Mouse (Mus musculus) urinary bladder, adult 2 months (tissue): ENCODE measurements around the gene Ssbp3. TPM values are rescaled to one million over a fixed set of nuclear protein-coding genes. Genes with fewer than 3 reads are reported as not detected.
A peak's percentile ranks its signal among the peaks of the same experiment; 100 is the strongest.

Source experiments
- DNase-seq: peaks from one replicate; pipeline ENCODE4 v3.0.0; 2022; ENCODE audit warnings: low spot score
- polyA plus RNA-seq: library from polyadenylated mRNA; depleted of rRNA; stranded (reverse); fragments of >200 nt; gene quantifications from 2 replicates; pipeline ENCODE4 v1.2.3, GENCODE M21; 2012

Gene Ssbp3
- polyA plus RNA-seq, 1 experiment: 59.0 TPM

DNA sequence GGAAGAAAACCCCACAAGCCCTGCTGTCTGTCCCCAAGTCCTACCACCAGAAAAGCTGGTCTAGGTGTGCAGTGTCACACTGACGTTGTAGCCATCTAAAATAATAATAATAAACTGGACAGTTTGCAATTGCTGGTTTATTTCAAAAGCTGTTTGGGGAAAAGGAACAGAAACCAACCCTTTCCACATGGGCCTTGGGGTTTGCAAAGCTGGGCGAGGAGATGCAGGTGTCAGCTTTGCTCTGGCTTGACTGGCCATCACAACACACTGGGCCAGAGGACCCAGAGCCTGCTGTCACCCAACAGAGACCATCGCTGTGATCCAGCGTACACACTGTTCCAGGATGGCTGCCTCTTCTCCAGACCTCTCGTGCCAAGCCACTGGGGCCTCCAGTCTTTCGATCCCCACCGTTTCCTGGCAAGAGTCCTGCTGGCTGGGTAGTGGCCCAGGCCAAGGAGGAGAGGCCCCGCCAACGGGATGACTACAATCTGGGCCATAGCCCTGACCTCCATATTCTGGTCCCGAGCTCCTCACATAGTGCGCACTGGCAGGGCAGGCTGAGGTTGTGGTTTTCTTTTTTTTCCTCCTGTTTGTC lies 138.2 kb downstream of the Ssbp3 start:
- DNase-seq: no peak

GRCm38 (mm10) chr4:107051889-107052288 lies 141.4 kb downstream of the Ssbp3 start:
- no peak for DNase-seq

DNA sequence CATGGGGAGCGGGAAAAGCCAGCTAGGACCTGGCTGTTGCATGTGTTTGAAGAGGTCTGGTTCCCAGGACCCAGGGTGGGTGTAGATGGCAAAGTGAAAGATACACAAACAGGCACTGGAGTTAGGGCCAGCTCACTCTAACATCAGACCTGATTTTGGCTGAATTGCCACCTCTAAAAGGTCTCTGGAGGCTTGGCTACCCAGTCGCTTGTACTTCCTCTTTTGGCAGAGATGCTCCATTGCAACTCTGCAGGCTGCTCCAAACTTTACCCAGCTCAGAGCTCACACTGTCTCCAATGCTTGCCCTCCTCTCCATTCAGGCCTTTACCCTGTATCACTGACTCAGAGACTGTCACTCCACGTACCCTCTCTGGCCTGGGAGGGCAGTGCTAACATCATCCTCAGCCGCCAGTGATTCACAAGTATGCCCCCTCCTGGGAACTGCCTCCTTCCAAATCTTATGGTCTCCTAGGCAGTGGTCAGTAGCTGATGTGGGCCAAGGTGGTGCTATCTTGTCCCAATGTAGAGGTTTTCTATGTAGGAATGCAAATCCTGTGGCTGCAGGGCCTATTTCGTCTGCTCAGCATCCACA lies 142.6 kb downstream of the Ssbp3 start:
- no peak for DNase-seq

GRCm38 (mm10) chr4:107056088-107056487 lies 145.6 kb downstream of the Ssbp3 start:
- no peak for DNase-seq

- DNase-seq: no peak
These were observed 147.8 kb downstream of the Ssbp3 start for GRCm38 (mm10) chr4:107058346-107058745.

DNA sequence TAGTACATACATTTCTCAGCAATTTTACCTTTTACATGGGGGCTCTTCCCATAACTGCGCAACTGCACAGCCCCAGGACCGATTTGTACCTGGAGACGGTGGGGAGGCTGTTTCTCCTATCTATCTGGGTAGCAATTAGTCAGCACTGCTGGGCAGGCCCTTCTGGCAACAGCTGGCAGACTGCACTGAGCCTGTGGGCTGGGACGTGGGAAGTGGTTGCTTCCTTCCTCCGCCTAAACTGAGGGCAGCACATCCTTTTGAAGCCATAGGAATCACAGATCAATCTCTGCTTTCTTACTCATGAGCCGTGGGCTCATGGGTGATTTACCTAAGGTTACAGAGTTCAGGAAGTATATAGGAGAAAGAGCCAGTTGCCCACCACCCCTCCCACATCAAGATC lies 148.3 kb downstream of the Ssbp3 start:
- no peak for DNase-seq

- DNase-seq: no peak
These were observed 151.1 kb downstream of the Ssbp3 start for GRCm38 (mm10) chr4:107061560-107061959.

DNA sequence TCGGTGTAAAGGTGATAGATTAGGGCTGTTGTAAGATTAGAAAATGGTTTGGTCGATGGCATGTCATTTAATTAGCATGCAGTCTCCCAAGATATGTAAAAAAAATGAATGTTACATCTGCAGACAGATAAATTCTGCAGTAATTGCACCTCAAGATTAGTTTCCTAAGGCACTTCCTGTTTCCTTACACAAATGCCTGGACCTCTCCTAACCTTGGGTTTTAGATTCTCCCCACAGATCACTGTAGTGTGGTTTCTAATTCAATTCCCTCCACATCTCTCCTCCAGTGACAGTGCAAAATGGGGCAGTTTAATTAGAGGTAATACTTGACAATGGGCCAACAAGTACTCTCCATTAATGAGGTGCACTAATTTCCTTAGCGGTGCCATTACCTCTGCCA lies 152.7 kb downstream of the Ssbp3 start:
- DNase-seq: no peak

DNA sequence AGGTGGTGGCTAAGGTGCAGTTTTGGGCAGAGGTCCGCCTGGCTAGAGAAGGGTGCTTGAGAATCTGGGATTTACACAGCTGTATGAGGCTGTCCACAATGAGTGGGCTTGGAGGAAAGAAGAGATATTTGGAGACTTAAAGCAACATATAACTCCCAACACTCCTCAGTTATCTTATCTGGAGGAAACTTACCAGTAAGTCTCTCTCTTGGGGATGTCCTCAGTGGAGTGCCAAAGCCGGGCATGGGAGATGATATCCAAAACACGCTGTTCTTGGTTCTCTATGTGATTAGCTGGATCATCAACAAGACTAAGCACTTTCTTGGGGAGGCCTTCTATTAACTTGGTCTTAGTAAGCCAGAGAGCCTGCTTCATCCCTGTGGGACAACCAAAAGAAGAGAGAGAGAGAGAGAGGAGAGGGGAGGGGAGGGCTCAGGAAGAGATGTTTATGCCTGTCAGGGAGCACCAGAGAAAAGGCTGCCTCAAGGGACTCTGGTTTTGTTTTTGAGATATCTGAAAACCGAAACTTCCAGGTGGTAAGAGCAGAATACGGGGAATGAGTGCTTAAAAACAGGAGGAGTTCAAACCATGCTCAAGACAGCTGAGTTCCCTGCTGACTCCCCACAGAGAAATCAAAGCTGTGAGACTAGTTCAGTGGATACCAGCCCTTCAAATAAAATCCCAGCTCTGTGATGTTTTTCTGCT lies 154.0 kb downstream of the Ssbp3 start:
- no peak for DNase-seq

- peak; percentile 89 for DNase-seq
These were observed 156.0 kb downstream of the Ssbp3 start, which contains the start of the genes Mrpl37 and Cyb5rl for GRCm38 (mm10) chr4:107066252-107067124. TSS of gene Mrpl37 (minus strand) at chr4:107066868. TSS of gene Cyb5rl (plus strand) at chr4:107066988.

DNA sequence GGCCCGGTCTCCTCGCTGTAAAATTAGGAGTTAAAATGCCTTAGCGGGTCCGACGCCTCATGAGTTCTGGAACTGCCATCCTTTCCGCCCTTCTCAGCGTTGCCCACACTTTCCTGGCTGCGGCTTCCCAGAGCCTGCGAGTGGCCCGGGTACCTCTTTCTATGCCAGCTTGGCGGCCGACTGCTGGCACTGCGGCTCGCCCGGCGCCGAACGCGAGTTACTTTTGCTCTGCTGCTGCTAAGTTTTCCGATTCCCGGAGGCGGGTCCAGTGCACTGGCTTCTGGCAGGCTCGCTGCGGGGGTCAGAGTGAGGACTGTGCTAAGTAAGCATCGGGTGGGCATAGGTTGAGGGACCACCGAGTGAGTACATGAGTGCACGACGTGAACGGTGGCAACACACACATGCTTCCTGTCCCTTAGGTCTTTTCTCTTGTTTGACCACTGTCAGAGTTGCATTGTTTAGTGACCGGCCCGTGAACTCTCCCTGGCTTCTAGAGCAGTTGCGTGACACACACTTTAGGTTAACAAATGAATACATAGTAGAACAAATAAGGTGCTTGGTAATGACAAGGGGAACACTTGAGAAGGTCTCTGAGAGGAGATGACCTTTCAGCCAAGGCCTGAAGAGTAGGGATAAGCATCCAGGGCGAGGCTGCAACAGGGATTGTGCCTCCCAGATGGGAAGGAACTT lies 156.8 kb downstream of the Ssbp3 start:
- DNase-seq: no peak

GRCm38 (mm10) chr4:107072343-107072742 lies 161.8 kb downstream of the Ssbp3 start:
- DNase-seq: no peak

DNA sequence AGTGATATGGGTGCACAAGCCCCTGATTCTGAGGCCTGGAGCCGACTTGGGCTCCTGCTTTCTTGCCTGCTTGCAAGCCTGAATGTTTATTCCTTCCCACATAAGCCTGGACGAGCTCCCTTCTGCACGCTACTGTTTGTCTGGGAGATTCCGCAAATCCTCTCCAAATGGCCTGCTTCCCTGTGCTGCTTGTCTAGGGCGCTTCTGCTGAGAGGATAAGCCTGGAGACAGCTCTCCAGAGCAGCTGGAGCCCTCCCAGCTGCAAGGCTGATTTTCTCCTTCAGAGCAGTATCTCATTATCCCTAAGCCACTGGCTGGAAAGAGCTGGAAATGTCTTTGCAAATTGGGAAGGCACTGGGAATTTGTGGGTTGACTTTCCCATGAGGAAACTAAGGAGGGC lies 165.0 kb downstream of the Ssbp3 start:
- DNase-seq: no peak

DNA sequence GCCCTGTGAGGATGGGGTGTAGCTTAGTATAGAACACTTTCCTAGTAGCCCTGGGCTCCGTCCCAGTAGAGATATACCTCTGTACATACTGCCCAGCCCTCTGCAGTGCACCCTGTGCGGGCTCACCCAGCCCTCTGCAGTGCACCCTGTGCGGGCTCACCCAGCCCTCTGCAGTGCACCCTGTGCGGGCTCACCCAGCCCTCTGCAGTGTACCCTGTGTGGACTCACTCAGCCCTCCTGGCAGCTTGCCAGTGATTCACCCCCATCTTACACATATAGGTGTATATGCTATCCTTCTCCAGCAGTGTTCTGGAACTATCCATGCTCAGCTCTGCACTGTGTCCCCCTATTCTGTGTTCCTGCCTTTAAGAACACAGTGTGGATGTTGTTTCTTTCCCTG lies 168.4 kb downstream of the Ssbp3 start:
- no peak for DNase-seq

- DNase-seq: no peak
These were observed 169.2 kb downstream of the Ssbp3 start for GRCm38 (mm10) chr4:107079716-107080115.

- no peak for DNase-seq
These were observed 171.7 kb downstream of the Ssbp3 start for GRCm38 (mm10) chr4:107082185-107082584.

GRCm38 (mm10) chr4:107083126-107083525 lies 172.6 kb downstream of the Ssbp3 start:
- DNase-seq: no peak

DNA sequence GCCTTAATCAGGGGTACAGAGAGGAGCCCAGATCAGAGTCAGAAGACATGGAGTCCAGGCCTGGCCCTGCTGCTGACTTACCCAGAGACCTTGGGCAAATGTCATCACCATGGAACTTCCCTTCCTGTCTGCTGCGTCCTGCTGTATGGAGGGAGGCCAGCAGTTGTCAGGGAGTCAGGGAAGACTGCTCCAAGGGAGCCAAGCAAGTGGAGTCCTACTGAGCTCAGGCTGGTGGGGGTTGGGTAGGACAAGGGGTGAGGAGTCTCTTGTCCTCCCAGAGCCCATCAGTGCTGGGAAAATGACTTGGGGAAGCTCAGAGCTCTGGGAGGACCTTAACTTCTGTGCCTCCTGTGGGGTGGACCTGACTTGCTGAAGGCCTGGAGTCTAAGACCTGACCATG lies 173.8 kb downstream of the Ssbp3 start:
- no peak for DNase-seq

- DNase-seq: no peak
These were observed 174.4 kb downstream of the Ssbp3 start for GRCm38 (mm10) chr4:107084858-107085257.

DNA sequence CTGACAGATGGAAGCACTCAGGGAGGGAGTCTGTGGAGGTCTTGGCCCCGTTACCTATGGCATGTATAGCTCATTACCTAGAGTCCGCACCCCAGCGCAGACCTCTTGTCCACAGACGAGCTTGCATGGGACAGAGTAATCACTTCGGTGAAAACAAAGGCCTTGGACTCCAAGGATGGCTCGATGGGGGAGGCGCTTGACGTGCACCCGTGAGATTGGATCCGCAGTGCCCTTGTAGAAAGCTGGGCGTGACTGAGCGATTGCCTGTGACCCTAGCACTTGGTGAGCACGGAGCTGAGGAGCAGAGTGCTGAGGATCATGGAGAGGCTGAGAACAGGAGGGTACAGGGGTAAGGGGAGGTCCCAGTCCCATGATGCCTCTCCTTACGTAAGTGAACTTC lies 181.2 kb downstream of the Ssbp3 start:
- DNase-seq: no peak

DNA sequence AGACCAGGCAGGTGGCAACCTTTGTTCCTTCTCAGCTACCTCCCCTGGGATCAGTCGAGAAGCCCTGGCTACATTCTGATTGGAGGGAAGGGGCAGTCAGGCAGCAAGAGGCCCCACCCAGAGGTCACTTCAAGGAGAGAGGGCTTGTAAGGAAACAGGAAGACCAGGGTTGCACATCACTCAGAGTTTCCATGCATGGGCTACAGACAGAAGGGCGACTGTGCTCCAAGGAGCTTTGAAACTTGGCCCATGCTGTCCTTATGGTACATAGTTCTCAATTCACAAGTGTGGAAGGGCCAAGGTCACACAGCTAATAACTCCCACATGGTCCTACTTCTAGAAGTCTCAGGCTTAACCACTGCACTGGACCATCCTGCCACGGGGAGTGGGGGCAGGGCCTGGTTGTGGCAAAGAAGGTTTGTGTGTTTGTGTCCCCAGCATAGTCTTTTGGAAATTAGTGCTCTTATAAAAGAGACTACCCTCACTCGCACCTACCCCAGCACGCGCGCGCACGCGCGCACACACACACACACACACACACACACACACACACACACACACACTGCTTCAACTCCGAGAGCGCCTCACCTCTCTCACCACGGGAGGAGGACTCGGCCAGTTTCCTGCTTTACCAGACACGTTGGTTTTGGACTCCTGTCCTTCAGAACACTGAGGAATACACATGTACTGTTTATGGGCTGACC lies 184.1 kb downstream of the Ssbp3 start:
- DNase-seq: no peak
